Mouse (Mus musculus) testis, adult 2 months (tissue): ENCODE measurements around the gene Olfr718-ps1.

Source experiments
- CTCF ChIP-seq: fragments of 200-500 bp; IDR thresholded peaks from 2 replicates; pipeline ENCODE4 v1.5.1; 2012; ENCODE audit warnings: low read depth, mild to moderate bottlenecking, inconsistent platforms, low read length, moderate library complexity; ENCODE audit not compliant: control insufficient read depth, insufficient read depth, insufficient replicate concordance
- POLR2A ChIP-seq: fragments of 200-500 bp; IDR thresholded peaks from 2 replicates; pipeline ENCODE4 v1.6.1; 2012; ENCODE audit warnings: low read depth, mild to moderate bottlenecking, inconsistent platforms, low read length, moderate library complexity; ENCODE audit not compliant: control insufficient read depth

DNA sequence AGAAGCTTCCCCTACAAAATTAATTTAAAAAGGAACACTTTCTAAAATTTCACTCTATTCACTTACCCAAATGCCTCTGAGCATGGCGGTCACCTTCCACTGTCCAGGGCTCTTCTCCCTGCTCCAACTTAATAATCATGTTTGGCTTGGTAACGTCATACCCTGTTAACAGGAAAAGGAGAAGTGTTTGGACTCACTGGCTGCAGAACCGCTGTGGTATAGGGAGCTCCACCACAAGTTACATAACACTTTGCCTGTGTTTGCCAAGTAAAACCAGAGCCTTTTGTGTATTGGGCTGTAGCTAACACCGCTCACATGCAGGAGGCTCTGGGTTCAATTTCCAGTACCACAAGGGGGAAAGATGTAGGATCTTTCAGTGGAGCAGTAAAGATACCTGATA lies 28.6 kb upstream of the Olfr718-ps1 start:
- TF ChIP-seq CTCF (no peak), POLR2A (no peak)
